Mouse (Mus musculus): ENCODE data around the gene Atp6v1e2.

DNA sequence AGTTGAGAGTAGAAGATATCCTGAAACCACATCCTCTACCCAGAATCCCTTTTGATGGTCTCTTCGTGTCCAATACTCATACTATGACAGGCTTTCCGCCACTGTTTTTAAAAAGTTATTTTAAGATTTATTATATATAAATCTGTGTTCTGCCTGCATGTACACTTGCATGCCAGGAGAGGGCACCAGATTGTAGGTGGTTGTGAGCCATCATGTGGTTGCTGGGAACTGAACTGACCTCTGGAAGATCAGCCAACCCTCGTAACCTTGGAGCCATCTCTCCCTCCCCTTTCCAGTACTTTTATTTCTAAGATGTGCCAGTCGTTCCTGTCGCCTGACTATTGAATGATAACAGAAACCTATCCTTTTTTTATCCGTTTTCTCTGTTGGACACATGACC lies 28.9 kb downstream of the Atp6v1e2 start:
- peak; percentile 69; the same call in 1 of the 2 replicates for TF ChIP-seq CTCF (IDR thresholded peaks at IDR 0.05; ENCODE audit: borderline replicate concordance, insufficient read depth, low read length)
- no peak for TF ChIP-seq POLR2A (IDR thresholded peaks at IDR 0.05; ENCODE audit: low read depth, low read length)

Data from embryonic fibroblast, embryonic 13.5 days (primary cell).